Mouse (Mus musculus) hematopoietic stem cell, adult 5-6 weeks (primary cell): ENCODE results near the gene Uts2. TPM values are rescaled to one million over a fixed set of nuclear protein-coding genes. Genes with fewer than 3 reads are reported as not detected.

Experiments used
- total RNA-seq: library from RNA; stranded (forward); fragments of 172-1452, 232-1000 nt; gene quantifications from 2 replicates; pipeline ENCODE4 v1.2.3, GENCODE M21; 2017

The Uts2 gene
- total RNA-seq, 1 experiment from 2014 or later: not detected

Other genes with a start within 250 kb of the Uts2 start
- gene Errfi1, start 143.2 kb upstream of the Uts2 start, total RNA-seq: 2.1 and 2.5 TPM in 2 replicates
- 354 and 401 TPM in 2 replicates for gene Park7, start 82.7 kb upstream of the Uts2 start, total RNA-seq
- gene Tnfrsf9, start 82.5 kb upstream of the Uts2 start, total RNA-seq: 1.3 TPM in 1 of 2 replicates, not detected in the other
- 10.0 and 11.0 TPM in 2 replicates for gene Per3, start 47.6 kb downstream of the Uts2 start, total RNA-seq
- gene Vamp3, start 60.9 kb downstream of the Uts2 start, total RNA-seq: 86.8 and 97.3 TPM in 2 replicates
- not detected in 2 replicates for gene Gm13090, start 92.5 kb downstream of the Uts2 start, total RNA-seq